Comparison of ENCODE assay signal across 9 mouse cellular contexts in genomic region chr9:71880629-71881028, GRCm38 (mm10).
DNase-seq lines count a peak whose midpoint lies in the region; ATAC-seq lines count a peak whose summit lies in the region.
"Had no signal": no experiment of that assay in that cellular context is flagged by ENCODE, and none has a peak within 500 bp of the region (broad histone marks: within the 10 kb centered on the region; RNA-seq: fewer than 3 reads in every experiment).

No protein-coding gene starts in this region.

- WGBS in heart, embryonic 10.5 days = 49% methylated on average over 1 of the region's 1 CpGs
- WGBS in hindbrain, embryonic 13.5 days = 13% methylated on average over 1 of the region's 1 CpGs
- WGBS in midbrain, embryonic 14.5 days = 3% methylated on average over 1 of the region's 1 CpGs

- H3K4me1 ChIP-seq in heart, embryonic 10.5 days = peaks cover 4% of the 10 kb centered on the region; the same call in 1 of the 2 replicates
- H3K4me1 ChIP-seq in hindbrain, embryonic 13.5 days (replicated peaks) = peaks cover 35% of the 10 kb centered on the region
- H3K4me1 ChIP-seq in midbrain, embryonic 14.5 days (ENCODE audit: control insufficient read depth, insufficient read depth, low read length) = peaks cover 25% of the 10 kb centered on the region

- no peak overlapping the region for H3K4me2 ChIP-seq in hindbrain, embryonic 13.5 days
- H3K4me2 ChIP-seq in midbrain, embryonic 14.5 days (ENCODE audit: low read length) = no peak overlapping the region
- H3K4me2 ChIP-seq: embryonic facial prominence, embryonic 13.5 days had no signal

- no peaks in the 10 kb centered on the region for H3K9me3 ChIP-seq in heart, embryonic 10.5 days
- H3K9me3 ChIP-seq in hindbrain, embryonic 13.5 days = no peaks in the 10 kb centered on the region
- H3K9me3 ChIP-seq in midbrain, embryonic 14.5 days (ENCODE audit: control insufficient read depth, low read length) = no peaks in the 10 kb centered on the region

- H3K27ac ChIP-seq in heart, embryonic 10.5 days = no peak overlapping the region
- H3K27ac ChIP-seq in hindbrain, embryonic 13.5 days = peak overlapping the region; percentile 55
- peak overlapping the region; percentile 53 for H3K27ac ChIP-seq in midbrain, embryonic 14.5 days (replicated peaks; ENCODE audit: low read depth, low read length)

- H3K36me3 ChIP-seq in heart, embryonic 10.5 days = peaks cover 48% of the 10 kb centered on the region
- H3K36me3 ChIP-seq in hindbrain, embryonic 13.5 days = peaks cover 26% of the 10 kb centered on the region
- peaks cover 10% of the 10 kb centered on the region for H3K36me3 ChIP-seq in midbrain, embryonic 14.5 days (ENCODE audit: control insufficient read depth, insufficient read depth, low read length)

- no peak overlapping the region for H3K4me3 ChIP-seq in heart, embryonic 10.5 days
- H3K4me3 ChIP-seq in hindbrain, embryonic 13.5 days = no peak overlapping the region
- H3K4me3 ChIP-seq in midbrain, embryonic 14.5 days (replicated peaks; ENCODE audit: low read depth, low read length) = no peak overlapping the region
- H3K4me3 ChIP-seq: embryonic facial prominence, embryonic 13.5 days had no signal

- DNase-seq in heart, postnatal 4 days = peak; percentile 10
- DNase-seq in heart, embryonic 10.5 days (ENCODE audit: low spot score) = no peak
- peak; percentile 85 for DNase-seq in embryo, embryonic 11 days
- peak; percentile 68 for DNase-seq in midbrain, embryonic 14.5 days
- no peak for DNase-seq in layer of hippocampus, adult 9-10 months (ENCODE audit: low spot score)

- no peaks in the 10 kb centered on the region for H3K27me3 ChIP-seq in heart, embryonic 10.5 days (ENCODE audit: insufficient read depth, poor library complexity, severe bottlenecking)
- no peaks in the 10 kb centered on the region for H3K27me3 ChIP-seq in hindbrain, embryonic 13.5 days
- H3K27me3 ChIP-seq in midbrain, embryonic 14.5 days (ENCODE audit: control insufficient read depth, insufficient read depth, low read length) = no peaks in the 10 kb centered on the region
- H3K27me3 ChIP-seq: embryonic facial prominence, embryonic 13.5 days had no signal

- peak; percentile 44; the same call in 1 of the 2 replicates for ATAC-seq in hindbrain, embryonic 13.5 days (ENCODE audit: low FRiP score)
- ATAC-seq in midbrain, embryonic 14.5 days (ENCODE audit: low FRiP score, low TSS enrichment) = no peak
- no peak for ATAC-seq in megakaryocyte-erythroid progenitor cell, adult 5-6 weeks (replicated peaks; ENCODE audit: low FRiP score, low TSS enrichment, poor library complexity, severe bottlenecking)
- no peak for ATAC-seq in frontal cortex, adult (ENCODE audit: low TSS enrichment)

- H3K9ac ChIP-seq in hindbrain, embryonic 13.5 days = no peak overlapping the region
- no peak overlapping the region for H3K9ac ChIP-seq in midbrain, embryonic 14.5 days (replicated peaks; ENCODE audit: low read length)
- H3K9ac ChIP-seq: embryonic facial prominence, embryonic 13.5 days had no signal

Comparison
In these comparisons a context has a peak if more than half of its experiments do, and no peak if none do; other contexts are left out.
1. DNase-seq: peak in heart, postnatal 4 days (single experiment), embryo, embryonic 11 days (single experiment) and midbrain, embryonic 14.5 days (single experiment); none in heart, embryonic 10.5 days (single experiment) and layer of hippocampus, adult 9-10 months (single experiment).